Mouse (Mus musculus): ENCODE data around the gene Kdelr1. TPM values are rescaled to one million over a fixed set of nuclear protein-coding genes. Genes with fewer than 3 reads are reported as not detected.

Kdelr1 gene
- total and polyA plus RNA-seq, 2 experiments from 2014 or later, result 50.2 to 196 TPM

DNA sequence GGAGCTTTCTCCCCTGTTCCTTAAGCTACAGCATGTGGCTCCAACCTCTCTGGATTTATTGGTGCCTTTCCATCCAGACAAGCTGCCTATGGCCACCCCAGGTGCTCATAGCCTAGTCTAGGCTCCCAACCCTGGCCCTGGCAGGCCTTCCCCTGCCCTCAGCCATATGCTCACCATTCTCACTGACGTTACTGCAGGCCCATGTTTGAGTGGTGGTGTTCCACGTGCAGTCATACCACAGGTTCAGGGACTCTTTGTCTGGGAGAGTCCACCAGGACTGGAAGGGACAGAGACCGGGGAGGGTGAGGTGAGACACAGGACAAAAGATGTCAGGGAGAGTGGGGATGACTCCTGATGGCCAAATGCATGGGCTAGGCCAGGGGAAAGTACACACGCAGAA, 47.2 kb downstream of the Kdelr1 start:
- TF ChIP-seq CTCF (IDR thresholded peaks at IDR 0.05; ENCODE audit: low read depth), result no peak
- no peak overlapping the region for H3K4me2 ChIP-seq (ENCODE audit: low read depth, low read length)
- H3K9me3 ChIP-seq (ENCODE audit: low read length), result no peaks in the 10 kb centered on the region
- H3K9ac ChIP-seq (replicated peaks; ENCODE audit: low read length), result no peak overlapping the region
- WGBS, result 64% methylated on average over 4 of the region's 4 CpGs
- H3K4me1 ChIP-seq (ENCODE audit: insufficient read depth, low read length), result peaks cover 21% of the 10 kb centered on the region
- H3K4me3 ChIP-seq (ENCODE audit: low read length), result no peak overlapping the region
- no peaks in the 10 kb centered on the region for H3K36me3 ChIP-seq (ENCODE audit: insufficient read depth, low read length)
- DNase-seq (ENCODE audit: low spot score) (no peak), ATAC-seq (no peak)
- H3K27ac ChIP-seq, result no peak overlapping the region
- H3K27me3 ChIP-seq (ENCODE audit: insufficient read depth, low read length), result no peaks in the 10 kb centered on the region

DNA sequence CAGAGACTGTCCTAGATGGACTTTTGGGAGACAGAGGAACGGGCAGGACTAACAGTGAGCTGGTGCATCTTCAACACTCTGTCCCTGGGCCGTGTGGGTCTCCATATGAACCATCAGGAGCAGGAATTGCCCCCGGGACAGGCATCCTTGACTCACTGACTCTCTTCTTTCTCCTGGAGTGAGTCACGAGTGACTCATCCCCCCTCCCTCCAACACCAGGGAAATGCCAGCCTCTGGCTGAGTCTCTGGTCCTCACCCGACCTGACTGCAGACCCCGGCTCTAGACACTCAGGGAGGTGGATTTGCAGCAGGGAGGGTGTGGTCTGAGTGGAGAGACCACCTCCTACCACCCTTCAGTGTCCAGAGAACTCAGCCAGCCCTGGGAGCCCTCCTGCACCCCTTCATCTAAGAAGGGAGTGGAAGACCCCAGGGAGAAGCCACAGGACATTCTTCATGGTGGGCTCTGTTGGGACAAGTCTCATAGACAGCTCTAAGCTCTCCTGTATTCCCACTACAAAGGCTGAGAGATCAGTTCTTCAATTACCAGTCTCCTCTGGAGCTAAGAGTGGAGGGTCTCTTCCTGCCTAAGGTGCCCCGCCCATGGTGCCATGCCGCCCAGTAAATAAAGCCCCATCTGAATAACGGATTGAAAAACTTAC, 48.1 kb downstream of the Kdelr1 start:
- H3K36me3 ChIP-seq (ENCODE audit: insufficient read depth, low read length), result no peaks in the 10 kb centered on the region
- no peak overlapping the region for H3K27ac ChIP-seq
- H3K27me3 ChIP-seq (ENCODE audit: insufficient read depth, low read length), result no peaks in the 10 kb centered on the region
- WGBS, result 52% methylated on average over 9 of the region's 9 CpGs
- H3K4me2 ChIP-seq (ENCODE audit: low read depth, low read length), result peak overlapping the region; percentile 28; the same call in 1 of the 2 replicates
- H3K9me3 ChIP-seq (ENCODE audit: low read length), result no peaks in the 10 kb centered on the region
- H3K4me3 ChIP-seq (ENCODE audit: low read length), result peak overlapping the region; percentile 7; the same call in 1 of the 2 replicates
- ATAC-seq, result no peak
- no peak for DNase-seq (ENCODE audit: low spot score)
- no peak overlapping the region for H3K9ac ChIP-seq (replicated peaks; ENCODE audit: low read length)
- peaks cover 21% of the 10 kb centered on the region for H3K4me1 ChIP-seq (ENCODE audit: insufficient read depth, low read length)
- no peak for TF ChIP-seq CTCF (IDR thresholded peaks at IDR 0.05; ENCODE audit: low read depth)

DNA sequence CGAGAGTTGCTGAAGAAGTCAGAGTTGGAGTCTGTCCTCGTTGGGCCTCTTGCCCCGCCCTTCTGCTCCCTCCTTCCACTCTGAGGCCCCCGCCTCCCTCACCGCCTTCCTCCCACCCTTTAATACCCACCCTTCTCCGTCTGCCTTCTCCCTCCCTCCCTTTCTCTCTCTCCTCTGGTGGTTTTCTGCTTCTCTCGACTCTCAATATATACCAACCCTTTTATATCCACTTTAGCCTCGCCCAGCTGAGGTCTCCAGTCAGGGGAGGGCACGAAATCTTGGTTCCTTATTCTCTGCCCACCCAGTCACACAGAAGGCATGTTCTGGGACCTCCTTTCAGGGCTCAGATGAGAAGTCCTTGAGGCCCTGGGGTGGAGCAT, 48.7 kb downstream of the Kdelr1 start, which contains the start of gene Emp3:
Emp3 (minus strand) TSS at position 163 of the 380 bp plus-strand sequence.
- Histone ChIP-seq H3K36me3 (ENCODE audit: insufficient read depth, low read length) (no peaks in the 10 kb centered on the region), H3K9ac (replicated peaks; ENCODE audit: low read length) (no peak within 1 kb of the TSS), H3K27me3 (ENCODE audit: insufficient read depth, low read length) (no peaks in the 10 kb centered on the region), H3K9me3 (ENCODE audit: low read length) (no peaks in the 10 kb centered on the region), H3K4me2 (ENCODE audit: low read depth, low read length) (peak within 1 kb of the TSS; percentile 28; the same call in 1 of the 2 replicates), H3K4me3 (ENCODE audit: low read length) (peak within 1 kb of the TSS; percentile 7; the same call in 1 of the 2 replicates), H3K4me1 (ENCODE audit: insufficient read depth, low read length) (peaks cover 17% of the 10 kb centered on the region), H3K27ac (no peak within 1 kb of the TSS; the same call in 1 of the 2 replicates)
- TF ChIP-seq CTCF (IDR thresholded peaks at IDR 0.05; ENCODE audit: low read depth), result no peak
- 48% methylated on average over 9 of the region's 9 CpGs for WGBS
- no peak for ATAC-seq
- DNase-seq (ENCODE audit: low spot score), result no peak

DNA sequence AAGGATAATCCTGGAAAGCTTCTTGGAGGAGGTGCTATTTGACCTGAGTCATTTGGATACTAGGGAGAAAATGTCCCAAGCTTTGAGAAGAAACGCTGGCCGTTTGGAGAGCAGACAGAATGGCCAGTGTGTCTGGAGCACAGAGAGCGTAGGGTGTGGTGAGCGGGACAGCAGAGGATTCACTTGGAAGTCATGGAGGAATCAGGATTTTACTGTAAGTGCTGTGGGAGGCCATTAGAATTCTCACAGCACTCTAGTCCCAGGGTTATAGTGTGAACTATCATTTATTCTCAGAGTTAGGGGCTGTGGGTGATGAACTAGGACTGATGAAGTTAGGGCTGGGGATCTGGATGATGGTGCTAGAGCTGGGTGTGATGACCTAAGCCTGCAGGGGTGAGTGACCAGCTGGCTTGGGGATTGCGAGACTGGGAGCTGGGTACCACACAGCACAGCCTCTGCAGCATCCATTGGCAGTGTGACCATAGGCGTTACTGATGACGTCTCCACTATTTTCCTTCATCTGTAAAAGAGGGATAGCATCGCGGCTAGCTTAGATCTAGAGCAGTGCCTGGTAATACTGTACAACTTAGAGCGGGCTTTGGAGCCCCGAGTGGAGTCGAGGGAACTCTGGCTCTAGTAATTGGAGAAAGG, 49.5 kb downstream of the Kdelr1 start:
- H3K4me1 ChIP-seq (ENCODE audit: insufficient read depth, low read length), result peaks cover 11% of the 10 kb centered on the region
- no peaks in the 10 kb centered on the region for H3K27me3 ChIP-seq (ENCODE audit: insufficient read depth, low read length)
- H3K27ac ChIP-seq, result peak overlapping the region; percentile 87; the same call in 1 of the 2 replicates
- WGBS, result 84% methylated on average over 12 of the region's 12 CpGs
- no peak overlapping the region; the same call in 1 of the 2 replicates for H3K4me2 ChIP-seq (ENCODE audit: low read depth, low read length)
- no peaks in the 10 kb centered on the region for H3K36me3 ChIP-seq (ENCODE audit: insufficient read depth, low read length)
- H3K9me3 ChIP-seq (ENCODE audit: low read length), result no peaks in the 10 kb centered on the region
- H3K9ac ChIP-seq (replicated peaks; ENCODE audit: low read length), result no peak overlapping the region
- ATAC-seq, result no peak
- DNase-seq (ENCODE audit: low spot score), result no peak
- TF ChIP-seq CTCF (IDR thresholded peaks at IDR 0.05; ENCODE audit: low read depth), result no peak
- no peak overlapping the region for H3K4me3 ChIP-seq (ENCODE audit: low read length)

DNA sequence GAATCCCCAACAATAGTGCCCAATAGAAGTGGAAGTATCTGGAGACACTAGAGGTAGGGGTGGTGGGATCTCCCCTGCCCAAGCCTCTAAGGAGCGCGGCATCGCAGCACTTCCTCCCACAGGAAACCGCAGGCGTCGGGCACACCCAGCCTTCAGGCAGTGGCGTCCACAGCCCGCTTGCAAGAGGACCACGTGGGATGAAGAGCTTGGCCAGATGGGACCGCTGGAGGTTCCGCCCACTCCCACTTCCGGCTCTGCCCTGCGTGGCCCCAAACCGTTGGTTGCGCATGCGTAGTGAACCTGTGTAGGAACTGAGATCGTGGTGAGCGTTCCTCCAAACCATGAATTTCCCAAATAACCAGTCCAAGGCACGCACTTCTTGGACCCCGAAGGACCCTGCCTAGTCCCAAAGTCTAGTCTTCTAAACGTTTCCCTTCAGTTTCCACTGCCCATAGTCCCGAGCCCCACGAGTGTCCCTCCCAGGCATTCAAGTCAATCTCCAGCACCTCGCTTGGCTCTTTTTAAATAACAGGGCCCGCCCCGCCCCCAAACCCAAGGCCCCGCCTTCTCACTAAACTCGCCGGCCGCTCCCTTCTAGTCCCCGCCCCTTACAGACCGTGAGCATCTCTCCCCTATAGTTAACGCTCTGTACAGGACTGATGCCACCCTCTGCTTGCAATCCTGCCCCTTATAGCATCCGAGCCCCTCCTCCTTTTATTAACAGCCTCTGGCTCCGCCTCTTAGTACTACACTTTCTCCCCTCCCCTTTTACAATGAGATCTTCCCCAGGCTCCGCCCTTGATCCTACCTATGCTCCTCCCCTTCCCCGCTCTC, 50.6 kb downstream of the Kdelr1 start:
- ATAC-seq (peak; percentile 89), DNase-seq (ENCODE audit: low spot score) (peak; percentile 98)
- peak overlapping the region; percentile 53 for H3K9ac ChIP-seq (replicated peaks; ENCODE audit: low read length)
- peaks cover 5% of the 10 kb centered on the region; the same call in 1 of the 2 replicates for H3K4me1 ChIP-seq (ENCODE audit: insufficient read depth, low read length)
- peak overlapping the region; percentile 45 for H3K4me3 ChIP-seq (ENCODE audit: low read length)
- H3K27me3 ChIP-seq (ENCODE audit: insufficient read depth, low read length), result 0 out of 2 replicates have a peak, but pooled peaks cover 2% of the 10 kb centered on the region
- WGBS, result under 1% methylated on average over 37 of the region's 37 CpGs
- 0 out of 2 replicates have a peak, but pooled peaks cover 2% of the 10 kb centered on the region for H3K9me3 ChIP-seq (ENCODE audit: low read length)
- H3K36me3 ChIP-seq (ENCODE audit: insufficient read depth, low read length), result no peaks in the 10 kb centered on the region
- H3K4me2 ChIP-seq (ENCODE audit: low read depth, low read length), result peak overlapping the region; percentile 74
- no peak for TF ChIP-seq CTCF (IDR thresholded peaks at IDR 0.05; ENCODE audit: low read depth)
- H3K27ac ChIP-seq, result peak overlapping the region; percentile 87

DNA sequence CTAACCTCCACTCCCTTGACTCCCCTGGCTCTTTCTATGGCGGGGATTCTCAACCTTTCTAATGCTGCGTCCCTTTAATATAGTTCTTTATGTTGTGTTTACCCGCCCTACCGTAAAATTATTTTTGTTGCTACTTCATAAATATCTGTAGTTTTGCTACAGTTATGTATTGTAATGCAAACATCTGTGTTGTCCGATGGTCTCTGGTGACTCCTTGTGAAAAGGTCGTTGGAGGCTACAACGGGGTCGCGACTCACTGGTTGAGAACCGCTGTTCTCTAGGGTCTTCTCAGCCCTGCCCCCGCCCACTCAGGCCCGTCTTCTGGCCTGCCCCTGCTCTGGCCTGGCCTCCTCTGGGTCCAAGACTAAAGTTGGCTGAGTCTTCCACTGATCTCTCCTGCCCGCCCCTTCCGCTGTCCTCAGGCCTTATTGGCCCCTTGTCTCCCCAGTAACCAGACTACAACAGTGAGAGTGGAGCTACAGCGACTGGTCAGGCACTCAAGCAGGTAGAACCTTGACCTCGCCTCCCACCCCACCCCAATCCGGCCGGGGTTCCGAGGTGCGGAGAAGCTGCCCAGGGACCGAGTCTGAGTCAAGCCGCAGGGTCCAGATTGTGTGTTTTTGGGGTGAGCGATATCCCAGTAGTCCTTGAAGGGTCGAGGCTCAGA, 51.3 kb downstream of the Kdelr1 start, which contains the start of gene Ccdc114:
Ccdc114 (plus strand) TSS at position 311 of the 667 bp plus-strand sequence.
- H3K4me1 ChIP-seq (ENCODE audit: insufficient read depth, low read length), result peaks cover 5% of the 10 kb centered on the region; the same call in 1 of the 2 replicates
- ATAC-seq, result peak; percentile 76
- peak within 1 kb of the TSS; percentile 74 for H3K4me2 ChIP-seq (ENCODE audit: low read depth, low read length)
- H3K4me3 ChIP-seq (ENCODE audit: low read length), result peak within 1 kb of the TSS; percentile 45
- peak within 1 kb of the TSS; percentile 53 for H3K9ac ChIP-seq (replicated peaks; ENCODE audit: low read length)
- H3K27me3 ChIP-seq (ENCODE audit: insufficient read depth, low read length), result 0 out of 2 replicates have a peak, but pooled peaks cover 3% of the 10 kb centered on the region
- WGBS, result 4% methylated on average over 24 of the region's 24 CpGs
- DNase-seq (ENCODE audit: low spot score), result peak; percentile 62
- TF ChIP-seq CTCF (IDR thresholded peaks at IDR 0.05; ENCODE audit: low read depth), result no peak
- H3K36me3 ChIP-seq (ENCODE audit: insufficient read depth, low read length), result no peaks in the 10 kb centered on the region
- 0 out of 2 replicates have a peak, but pooled peaks cover 2% of the 10 kb centered on the region for H3K9me3 ChIP-seq (ENCODE audit: low read length)
- H3K27ac ChIP-seq, result peak within 1 kb of the TSS; percentile 87
